Mouse (Mus musculus): Measurements from ENCODE around the gene Ksr1.

The Ksr1 gene

DNA sequence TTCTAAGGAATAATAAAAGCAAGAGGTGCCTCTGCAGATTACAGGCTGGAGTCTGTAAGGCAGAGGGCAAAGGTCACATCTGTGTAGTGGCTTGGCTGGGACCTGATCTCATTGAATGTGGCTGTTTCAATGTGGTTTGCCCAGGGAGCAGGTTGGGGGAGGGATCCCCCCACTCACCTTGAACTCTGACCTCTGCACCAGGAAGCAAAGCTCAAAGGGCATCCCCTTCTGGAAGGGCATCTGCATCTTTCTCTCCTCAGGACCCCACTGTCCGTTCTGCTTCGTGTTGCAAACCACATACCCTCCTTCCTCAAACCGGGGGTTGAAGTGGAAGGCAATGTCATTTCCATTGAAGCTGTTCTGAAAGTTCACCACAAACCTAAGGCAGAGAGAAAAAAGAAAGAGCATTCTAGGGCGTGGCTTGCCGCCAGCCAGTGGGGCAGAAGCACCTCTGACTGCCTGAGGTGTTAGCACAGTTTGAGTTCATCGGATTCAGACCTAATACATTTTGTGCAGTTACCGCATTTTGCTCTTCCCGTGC, 173.3 kb downstream of the Ksr1 start:
- DNase-seq: peak; percentile 67

- peak; percentile 43 for DNase-seq
Measured at GRCm38 (mm10) chr11:78972328-78972727, 173.9 kb downstream of the Ksr1 start.

DNA sequence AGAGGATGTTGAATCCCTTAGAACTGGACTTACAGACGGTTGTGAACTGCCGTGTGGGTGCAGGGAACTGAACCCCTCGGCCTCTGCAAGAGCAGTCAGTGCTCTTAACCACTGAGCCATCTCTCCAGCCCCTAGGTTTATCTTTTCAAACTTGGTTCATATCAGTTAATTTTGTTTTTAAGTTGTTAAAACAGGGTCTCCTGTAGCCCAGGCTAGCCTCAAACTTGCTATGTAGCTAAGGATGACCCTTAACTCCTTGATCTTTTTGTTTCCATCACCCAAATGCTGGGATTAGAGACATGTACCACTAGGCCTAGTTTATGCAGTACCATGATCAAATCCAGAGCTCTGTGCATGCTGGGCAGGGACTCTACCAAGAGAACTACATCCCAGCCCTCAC, 174.5 kb downstream of the Ksr1 start:
- no peak for DNase-seq

DNA sequence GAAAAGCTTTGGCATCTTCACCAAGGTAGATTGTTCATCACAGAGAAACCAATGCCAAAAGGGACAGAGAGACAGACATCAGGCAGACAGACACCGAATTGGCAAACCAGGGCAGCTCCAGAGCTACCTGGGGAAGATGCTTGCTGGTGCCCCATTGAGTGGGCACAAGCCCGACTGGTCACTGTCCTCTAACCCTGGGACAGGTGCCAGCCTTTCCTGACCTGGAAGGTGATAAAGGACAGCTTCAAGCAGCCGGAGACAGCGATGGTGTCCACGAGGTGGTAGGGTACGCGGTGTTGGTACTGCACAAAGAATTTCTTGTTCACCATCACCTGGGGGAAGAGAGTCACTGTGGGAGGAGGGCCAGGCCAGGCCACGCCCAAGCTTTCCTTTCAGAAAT, 175.1 kb downstream of the Ksr1 start:
- DNase-seq: no peak

DNA sequence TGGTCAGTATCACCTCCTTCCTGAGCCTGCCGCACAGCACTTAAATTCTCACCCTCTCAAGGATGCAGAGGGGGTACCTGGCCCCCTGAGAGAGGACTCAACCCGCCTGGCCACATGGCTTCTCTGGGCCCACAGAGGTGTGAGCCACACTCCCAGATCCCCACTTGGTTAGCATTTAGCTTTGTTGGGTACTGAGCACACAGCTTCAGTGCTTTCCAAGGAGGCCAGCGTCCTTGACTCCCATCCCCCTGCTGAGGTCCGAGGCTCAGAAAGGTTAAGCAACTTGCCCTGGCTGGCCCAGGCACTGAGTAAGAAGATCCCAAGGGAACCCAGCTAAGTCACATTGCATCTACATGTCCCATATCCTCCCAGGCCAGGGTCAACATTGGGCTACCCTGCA, 178.1 kb downstream of the Ksr1 start:
- DNase-seq: no peak

DNA sequence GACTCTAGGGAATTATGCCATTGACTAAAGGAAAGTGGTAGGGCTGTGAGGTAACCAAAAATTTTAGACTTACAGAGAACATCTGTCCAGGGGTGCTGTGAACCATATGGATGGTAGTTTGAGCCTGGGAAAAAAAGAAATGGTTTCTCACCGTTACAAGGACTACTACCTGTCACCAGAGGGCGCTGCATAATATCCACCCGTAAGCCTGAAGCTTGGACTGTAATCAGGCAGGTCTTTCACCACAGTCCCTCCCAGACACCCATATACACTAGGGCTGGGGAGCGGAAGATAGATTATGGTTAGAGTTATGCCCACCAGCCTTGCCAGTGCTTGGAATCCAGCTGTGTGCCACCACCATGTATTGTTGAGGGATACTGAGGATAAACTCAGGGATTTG, 178.8 kb downstream of the Ksr1 start:
- peak; percentile 78 for DNase-seq

Measured in thymus, postnatal 14 days (tissue).